Mouse (Mus musculus): ENCODE measurements at regions not wholly inside any gene's neighbourhood (a gene's known extent, or its start where the extent isn't known, plus 50 kb on each side); places are given as distances from the start of the nearest gene placed in this dataset.

GRCm38 (mm10) chr3:102663711-102664110, 70.6 kb upstream of the Tspan2 start:
- TF ChIP-seq CTCF (conservative IDR thresholded peaks at IDR 0.05; ENCODE audit: insufficient read depth, insufficient read length, low read depth, low read length) (no peak), POLR2A (IDR thresholded peaks at IDR 0.05; ENCODE audit: low read depth, low read length) (no peak)

Measured in kidney, adult 2 months (tissue).